Mouse (Mus musculus): ENCODE data around the gene Wt1. TPM values are rescaled to one million over a fixed set of nuclear protein-coding genes. Genes with fewer than 3 reads are reported as not detected.

Gene Wt1
- polyA plus RNA-seq, 1 experiment from 2014 or later = 0.11 TPM

GRCm38 (mm10) chr2:105126691-105127530, 582 bp downstream of the Wt1 start:
- peak; percentile 27 for ATAC-seq (ENCODE audit: low FRiP score, low read depth)
- Histone ChIP-seq H3K9ac (replicated peaks) (no peak overlapping the region), H3K4me2 (replicated peaks) (peak overlapping the region; percentile 43), H3K27ac (replicated peaks) (no peak overlapping the region), H3K9me3 (no peaks in the 10 kb centered on the region), H3K36me3 (no peaks in the 10 kb centered on the region), H3K4me3 (peak overlapping the region; percentile 30), H3K4me1 (peaks cover 28% of the 10 kb centered on the region), H3K27me3 (peaks cover 99% of the 10 kb centered on the region)
- under 1% methylated on average over 90 of the region's 92 CpGs for WGBS

- Histone ChIP-seq H3K4me1 (peaks cover 26% of the 10 kb centered on the region), H3K36me3 (no peaks in the 10 kb centered on the region), H3K4me2 (replicated peaks) (peak overlapping the region; percentile 43; the same call in 1 of the 2 replicates), H3K27ac (replicated peaks) (no peak overlapping the region), H3K9me3 (no peaks in the 10 kb centered on the region), H3K4me3 (peak overlapping the region; percentile 30), H3K27me3 (peaks cover 100% of the 10 kb centered on the region), H3K9ac (replicated peaks) (no peak overlapping the region)
- no peak for ATAC-seq (ENCODE audit: low FRiP score, low read depth)
- 1% methylated on average over 52 of the region's 52 CpGs for WGBS
Observed at GRCm38 (mm10) chr2:105127531-105128480, 1.5 kb downstream of the Wt1 start.

GRCm38 (mm10) chr2:105128564-105128963, 2.2 kb downstream of the Wt1 start:
- no peak for ATAC-seq (ENCODE audit: low FRiP score, low read depth)
- no peak overlapping the region for H3K9ac ChIP-seq (replicated peaks)
- under 1% methylated on average over 12 of the region's 12 CpGs for WGBS
- no peak overlapping the region for H3K4me3 ChIP-seq
- H3K27ac ChIP-seq (replicated peaks) = no peak overlapping the region
- peaks cover 100% of the 10 kb centered on the region for H3K27me3 ChIP-seq
- no peak overlapping the region for H3K4me2 ChIP-seq (replicated peaks)
- no peaks in the 10 kb centered on the region for H3K9me3 ChIP-seq
- no peaks in the 10 kb centered on the region for H3K36me3 ChIP-seq
- H3K4me1 ChIP-seq = peaks cover 23% of the 10 kb centered on the region

GRCm38 (mm10) chr2:105130351-105131060, 4.2 kb downstream of the Wt1 start:
- Histone ChIP-seq H3K9me3 (no peaks in the 10 kb centered on the region), H3K4me1 (peaks cover 28% of the 10 kb centered on the region), H3K27me3 (peaks cover 100% of the 10 kb centered on the region), H3K9ac (replicated peaks) (no peak overlapping the region), H3K36me3 (no peaks in the 10 kb centered on the region), H3K27ac (replicated peaks) (no peak overlapping the region), H3K4me3 (0 out of 2 replicates have a peak overlapping the region, but pooled peaks have one; percentile 7), H3K4me2 (replicated peaks) (0 out of 2 replicates have a peak overlapping the region, but pooled peaks have one; percentile 19)
- WGBS = 1% methylated on average over 32 of the region's 32 CpGs
- no peak for ATAC-seq (ENCODE audit: low FRiP score, low read depth)

- Histone ChIP-seq H3K27ac (replicated peaks) (no peak overlapping the region), H3K4me2 (replicated peaks) (no peak overlapping the region), H3K9ac (replicated peaks) (no peak overlapping the region), H3K4me1 (peaks cover 25% of the 10 kb centered on the region), H3K36me3 (no peaks in the 10 kb centered on the region), H3K9me3 (no peaks in the 10 kb centered on the region), H3K27me3 (peaks cover 99% of the 10 kb centered on the region), H3K4me3 (0 out of 2 replicates have a peak overlapping the region, but pooled peaks have one; percentile 7)
- ATAC-seq (ENCODE audit: low FRiP score, low read depth) = no peak
- WGBS = under 1% methylated on average over 12 of the region's 12 CpGs
Observed at GRCm38 (mm10) chr2:105131061-105131810, 4.9 kb downstream of the Wt1 start.

GRCm38 (mm10) chr2:105131811-105132100, 5.4 kb downstream of the Wt1 start:
- Histone ChIP-seq H3K4me3 (no peak overlapping the region), H3K27ac (replicated peaks) (no peak overlapping the region), H3K36me3 (no peaks in the 10 kb centered on the region), H3K4me2 (replicated peaks) (no peak overlapping the region), H3K9ac (replicated peaks) (no peak overlapping the region), H3K4me1 (peaks cover 20% of the 10 kb centered on the region), H3K27me3 (peaks cover 99% of the 10 kb centered on the region), H3K9me3 (no peaks in the 10 kb centered on the region)
- ATAC-seq (ENCODE audit: low FRiP score, low read depth) = no peak
- 6% methylated on average over 2 of the region's 2 CpGs for WGBS

- no peak overlapping the region for H3K4me3 ChIP-seq
- H3K27me3 ChIP-seq = peaks cover 99% of the 10 kb centered on the region
- WGBS = under 1% methylated on average over 16 of the region's 17 CpGs
- H3K4me2 ChIP-seq (replicated peaks) = no peak overlapping the region
- H3K36me3 ChIP-seq = no peaks in the 10 kb centered on the region
- no peaks in the 10 kb centered on the region for H3K9me3 ChIP-seq
- no peak overlapping the region for H3K9ac ChIP-seq (replicated peaks)
- no peak overlapping the region for H3K27ac ChIP-seq (replicated peaks)
- peaks cover 15% of the 10 kb centered on the region; the same call in 1 of the 2 replicates for H3K4me1 ChIP-seq
- ATAC-seq (ENCODE audit: low FRiP score, low read depth) = no peak
Observed at GRCm38 (mm10) chr2:105132300-105132699, 6.0 kb downstream of the Wt1 start.

- no peak overlapping the region for H3K4me3 ChIP-seq
- H3K27me3 ChIP-seq = peaks cover 99% of the 10 kb centered on the region
- no peak overlapping the region for H3K27ac ChIP-seq (replicated peaks)
- no peak overlapping the region for H3K9ac ChIP-seq (replicated peaks)
- peak; percentile 35; the same call in 1 of the 2 replicates for ATAC-seq (ENCODE audit: low FRiP score, low read depth)
- H3K36me3 ChIP-seq = no peaks in the 10 kb centered on the region
- H3K9me3 ChIP-seq = no peaks in the 10 kb centered on the region
- WGBS = 1% methylated on average over 43 of the region's 43 CpGs
- no peak overlapping the region for H3K4me2 ChIP-seq (replicated peaks)
- H3K4me1 ChIP-seq = 0 out of 2 replicates have a peak, but pooled peaks cover 11% of the 10 kb centered on the region
Observed at GRCm38 (mm10) chr2:105132933-105133795, 6.8 kb downstream of the Wt1 start.

GRCm38 (mm10) chr2:105134296-105134695, 8.0 kb downstream of the Wt1 start:
- WGBS = 1% methylated on average over 19 of the region's 19 CpGs
- no peak for ATAC-seq (ENCODE audit: low FRiP score, low read depth)
- Histone ChIP-seq H3K4me1 (0 out of 2 replicates have a peak, but pooled peaks cover 11% of the 10 kb centered on the region), H3K9ac (replicated peaks) (no peak overlapping the region), H3K4me3 (peak overlapping the region; percentile 6; the same call in 1 of the 2 replicates), H3K4me2 (replicated peaks) (no peak overlapping the region), H3K27me3 (peaks cover 98% of the 10 kb centered on the region), H3K9me3 (no peaks in the 10 kb centered on the region), H3K36me3 (no peaks in the 10 kb centered on the region), H3K27ac (replicated peaks) (no peak overlapping the region)

- ATAC-seq (ENCODE audit: low FRiP score, low read depth) = no peak
Observed at GRCm38 (mm10) chr2:105139471-105139870, 13.1 kb downstream of the Wt1 start.

More at GRCm38 (mm10) chr2:105139471-105139870, 13.1 kb downstream of the Wt1 start:
- Histone ChIP-seq H3K27ac (replicated peaks) (no peak overlapping the region), H3K9me3 (no peaks in the 10 kb centered on the region), H3K36me3 (no peaks in the 10 kb centered on the region), H3K4me2 (replicated peaks) (no peak overlapping the region), H3K4me3 (no peak overlapping the region), H3K4me1 (no peaks in the 10 kb centered on the region), H3K27me3 (peaks cover 55% of the 10 kb centered on the region), H3K9ac (replicated peaks) (no peak overlapping the region)
- WGBS = 81% methylated on average over 7 of the region's 7 CpGs

Measured in midbrain, embryonic 12.5 days (tissue).